Mouse (Mus musculus): ENCODE measurements at regions not wholly inside any gene's neighbourhood (a gene's known extent, or its start where the extent isn't known, plus 50 kb on each side); places are given as distances from the start of the nearest gene placed in this dataset.

- DNase-seq (ENCODE audit: extremely low spot score in 1 of 2, low spot score in 1 of 2), result no peak
Observed at GRCm38 (mm10) chr4:16820371-16820770, 2784.9 kb upstream of the Gm12353 start.

- no peak for DNase-seq (ENCODE audit: extremely low spot score in 1 of 2, low spot score in 1 of 2)
Observed at GRCm38 (mm10) chr4:16831598-16831997, 2773.7 kb upstream of the Gm12353 start.

GRCm38 (mm10) chr4:16848096-16848495, 2757.2 kb upstream of the Gm12353 start:
- DNase-seq (ENCODE audit: extremely low spot score in 1 of 2, low spot score in 1 of 2), result peak; percentile 43 to 69

GRCm38 (mm10) chr4:16852670-16853069, 2752.6 kb upstream of the Gm12353 start:
- peak; percentile 61 to 74 for DNase-seq (ENCODE audit: extremely low spot score in 1 of 2, low spot score in 1 of 2)
